Mouse (Mus musculus) cerebellum, postnatal 4 days (tissue): ENCODE data around the gene Arpc2.

Experiments used
- DNase-seq, 2 experiments: peaks; one replicate each; pipeline ENCODE4 v3.0.0; 2022; ENCODE audit warnings: low spot score in 2 of 2, mixed read lengths in 1 of 2

Arpc2 gene

GRCm38 (mm10) chr1:74235938-74236589, at the start of gene Arpc2:
TSS of gene Arpc2 (plus strand) at chr1:74236084.
- DNase-seq, result peak; percentile 89 to 97

- DNase-seq, result no peak
Measured at GRCm38 (mm10) chr1:74190471-74190870, 45.4 kb upstream of the Arpc2 start.

GRCm38 (mm10) chr1:74192711-74193110, 43.2 kb upstream of the Arpc2 start:
- DNase-seq, result no peak

GRCm38 (mm10) chr1:74194445-74194844, 41.4 kb upstream of the Arpc2 start, which contains the start of gene Cxcr1:
TSS of gene Cxcr1 (minus strand) at chr1:74194631.
- DNase-seq, result no peak

- no peak for DNase-seq
Measured at GRCm38 (mm10) chr1:74195961-74196360, 39.9 kb upstream of the Arpc2 start.

GRCm38 (mm10) chr1:74196621-74197419, 39.1 kb upstream of the Arpc2 start:
- DNase-seq, result no peak

- DNase-seq, result no peak
Measured at GRCm38 (mm10) chr1:74197726-74198470, 38.0 kb upstream of the Arpc2 start.

GRCm38 (mm10) chr1:74199046-74199445, 36.8 kb upstream of the Arpc2 start:
- DNase-seq, result no peak

GRCm38 (mm10) chr1:74201048-74201844, 34.6 kb upstream of the Arpc2 start:
- DNase-seq, result no peak

- no peak for DNase-seq
Measured at GRCm38 (mm10) chr1:74203457-74203856, 32.4 kb upstream of the Arpc2 start.

- DNase-seq, result peak in 1 of 2 experiments; percentile 18
Measured at GRCm38 (mm10) chr1:74205881-74206280, 30.0 kb upstream of the Arpc2 start.

GRCm38 (mm10) chr1:74206642-74207041, 29.2 kb upstream of the Arpc2 start:
- no peak for DNase-seq

- DNase-seq, result no peak
Measured at GRCm38 (mm10) chr1:74207906-74208305, 28.0 kb upstream of the Arpc2 start.

GRCm38 (mm10) chr1:74208941-74209340, 26.9 kb upstream of the Arpc2 start:
- no peak for DNase-seq

GRCm38 (mm10) chr1:74219922-74220321, 16.0 kb upstream of the Arpc2 start:
- no peak for DNase-seq

- no peak for DNase-seq
Measured at GRCm38 (mm10) chr1:74227317-74227716, 8.6 kb upstream of the Arpc2 start.

- DNase-seq, result no peak
Measured at GRCm38 (mm10) chr1:74229942-74230341, 5.9 kb upstream of the Arpc2 start.

- no peak for DNase-seq
Measured at GRCm38 (mm10) chr1:74230992-74231391, 4.9 kb upstream of the Arpc2 start.

- peak in 1 of 2 experiments; percentile 32 for DNase-seq
Measured at GRCm38 (mm10) chr1:74236590-74237317, 870 bp downstream of the Arpc2 start.

GRCm38 (mm10) chr1:74237671-74238070, 1.8 kb downstream of the Arpc2 start:
- no peak for DNase-seq

GRCm38 (mm10) chr1:74238136-74238535, 2.3 kb downstream of the Arpc2 start:
- DNase-seq, result no peak
